Mouse (Mus musculus) MEL (cell line): ENCODE measurements around the gene Plekha5.

Experiments
- BHLHE40 ChIP-seq: IDR thresholded peaks from 2 replicates; pipeline ENCODE4 v1.6.1; 2012; ENCODE audit warnings: low read depth, mild to moderate bottlenecking, inconsistent platforms, low read length, improper control_type of control experiment, borderline replicate concordance
- CHD1 ChIP-seq: IDR thresholded peaks from 2 replicates; pipeline ENCODE4 v1.6.1; 2012; ENCODE audit warnings: low read depth, mild to moderate bottlenecking, inconsistent platforms, low read length, improper control_type of control experiment
- CTCF ChIP-seq, 3 experiments: IDR thresholded peaks in 2 of 3; conservative IDR thresholded peaks in 1 of 3; 2 replicates each; pipeline ENCODE4 v1.5.1; 2011 to 2012; ENCODE audit warnings: low read length in 3 of 3, low read depth in 2 of 3, mild to moderate bottlenecking in 2 of 3, improper control_type of control experiment in 1 of 3, inconsistent platforms in 1 of 3, mixed read lengths in 1 of 3, moderate library complexity in 1 of 3; ENCODE audit not compliant: control insufficient read depth in 1 of 3, insufficient read depth in 1 of 3, poor library complexity in 1 of 3, severe bottlenecking in 1 of 3
- EP300 ChIP-seq, 2 experiments: IDR thresholded peaks; 2 replicates each; pipeline ENCODE4 v1.6.1; 2011; ENCODE audit warnings: improper control_type of control experiment in 2 of 2, low read length in 2 of 2, low read depth in 1 of 2, mild to moderate bottlenecking in 1 of 2
- GATA1 ChIP-seq: IDR thresholded peaks from 2 replicates; pipeline ENCODE4 v1.6.1; 2011; ENCODE audit warnings: low read depth, low read length, improper control_type of control experiment
- MAFK ChIP-seq: IDR thresholded peaks from 2 replicates; pipeline ENCODE4 v1.6.1; 2011; ENCODE audit warnings: low read depth, mild to moderate bottlenecking, low read length, improper control_type of control experiment, borderline replicate concordance
- MAX ChIP-seq: IDR thresholded peaks from 2 replicates; pipeline ENCODE4 v1.6.1; 2011; ENCODE audit warnings: low read length, improper control_type of control experiment
- NELFE ChIP-seq: IDR thresholded peaks from 2 replicates; pipeline ENCODE4 v1.6.1; 2011; ENCODE audit warnings: low read depth, low read length, improper control_type of control experiment
- POLR2A ChIP-seq, 2 experiments: IDR thresholded peaks; 2 replicates each; pipeline ENCODE4 v1.6.1; 2011 to 2012; ENCODE audit warnings: low read length in 2 of 2, mild to moderate bottlenecking in 2 of 2, control low read depth in 1 of 2, improper control_type of control experiment in 1 of 2, low read depth in 1 of 2, moderate library complexity in 1 of 2; ENCODE audit not compliant: control insufficient read depth in 1 of 2, insufficient read depth in 1 of 2, poor library complexity in 1 of 2
- SIN3A ChIP-seq: IDR thresholded peaks from 2 replicates; pipeline ENCODE4 v1.6.1; 2012; ENCODE audit warnings: low read length, improper control_type of control experiment, inconsistent platforms
- SMC3 ChIP-seq: IDR thresholded peaks from 2 replicates; pipeline ENCODE4 v1.6.1; 2011; ENCODE audit warnings: low read depth, low read length, improper control_type of control experiment
- USF1 ChIP-seq: IDR thresholded peaks from 2 replicates; pipeline ENCODE4 v1.6.1; 2014; ENCODE audit warnings: low read depth, mild to moderate bottlenecking, inconsistent platforms, low read length, improper control_type of control experiment, moderate library complexity
- ZKSCAN1 ChIP-seq: IDR thresholded peaks from 2 replicates; pipeline ENCODE4 v1.6.1; 2012; ENCODE audit warnings: low read depth, mild to moderate bottlenecking, inconsistent platforms, low read length, improper control_type of control experiment, moderate library complexity
- ZNF384 ChIP-seq: IDR thresholded peaks from 2 replicates; pipeline ENCODE4 v1.6.1; 2012; ENCODE audit warnings: low read depth, mild to moderate bottlenecking, inconsistent platforms, low read length, improper control_type of control experiment

- TF ChIP-seq SMC3: no peak
- TF ChIP-seq CHD1: no peak
- no peak for TF ChIP-seq MAFK
- no peak for TF ChIP-seq EP300 (IDR thresholded peaks at IDR 0.05; ENCODE audit: low read depth in 1 of 2, low read length in 2 of 2)
- no peak for TF ChIP-seq MAX
- TF ChIP-seq NELFE: no peak
- TF ChIP-seq POLR2A (IDR thresholded peaks at IDR 0.05; ENCODE audit: control insufficient read depth in 1 of 2, insufficient read depth in 1 of 2, low read depth in 1 of 2, low read length in 2 of 2, poor library complexity in 1 of 2): no peak
- no peak for TF ChIP-seq GATA1
- TF ChIP-seq ZNF384: no peak
- no peak for TF ChIP-seq ZKSCAN1
- TF ChIP-seq USF1: no peak
- TF ChIP-seq SIN3A: no peak
- no peak for TF ChIP-seq CTCF (IDR thresholded peaks at IDR 0.05 in 2 of 3, conservative IDR thresholded peaks at IDR 0.05 in 1 of 3; ENCODE audit: control insufficient read depth in 1 of 3, insufficient read depth in 1 of 3, low read depth in 2 of 3, low read length in 3 of 3, poor library complexity in 1 of 3, severe bottlenecking in 1 of 3)
- no peak for TF ChIP-seq BHLHE40
These were observed 177.3 kb downstream of the Plekha5 start for GRCm38 (mm10) chr6:140601175-140601574.
